Mouse (Mus musculus) left cerebral cortex, postnatal 10 days (tissue): ENCODE measurements around the gene Nedd9. TPM values are rescaled to one million over a fixed set of nuclear protein-coding genes. Genes with fewer than 3 reads are reported as not detected.
"Not testable (repeated sequence)": the region's sequence is repeated elsewhere in the genome, so short reads cannot be mapped to it uniquely, and the experiment has no call there.

Experiments
- DNase-seq, 2 experiments: peaks; one replicate each; pipeline ENCODE4 v3.0.0; 2021 to 2022; ENCODE audit warnings: low spot score in 2 of 2, mixed read lengths in 1 of 2; ENCODE audit errors: extremely low spot score in 1 of 2
- intact Hi-C: fragments of 180-260 bp; cut with DNase I; formaldehyde crosslinking; loops from one replicate; pipeline ENCODE4 v1.15.1; 2025
- total RNA-seq, 2 experiments: library from RNA; stranded (reverse); gene quantifications; 2 replicates each; pipeline ENCODE4 v1.2.3; 2021

Gene Nedd9
- total RNA-seq, 2 experiments from 2014 or later: 9.4 to 14.5 TPM

- no peak for DNase-seq
- intact Hi-C loops: no loop called here
These were observed 190.8 kb downstream of the Nedd9 start for GRCm38 (mm10) chr13:41296396-41296795.

GRCm38 (mm10) chr13:41295886-41296285 lies 191.3 kb downstream of the Nedd9 start:
- DNase-seq: no peak
- intact Hi-C loops: no loop called here

DNA sequence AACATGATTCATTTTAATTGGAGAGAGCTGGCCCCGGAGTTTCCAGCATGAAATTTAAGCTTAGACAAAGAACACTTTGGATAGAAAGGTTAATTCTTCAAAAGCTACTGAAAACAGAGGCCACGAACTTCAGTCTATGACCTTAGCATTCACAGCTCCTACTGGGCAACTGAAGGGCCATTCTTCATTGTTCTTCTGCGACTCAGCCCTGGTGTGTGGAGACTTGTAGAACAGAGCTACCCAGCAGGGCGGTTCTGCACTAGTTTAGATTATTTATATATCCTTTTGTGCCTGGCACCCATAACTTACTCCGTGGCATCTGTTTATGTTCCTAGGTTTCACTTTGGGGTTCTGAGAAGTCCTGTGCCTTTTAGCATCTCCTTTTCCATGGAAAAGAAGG lies 193.6 kb downstream of the Nedd9 start:
- DNase-seq: no peak
- intact Hi-C loops: no loop called here

DNA sequence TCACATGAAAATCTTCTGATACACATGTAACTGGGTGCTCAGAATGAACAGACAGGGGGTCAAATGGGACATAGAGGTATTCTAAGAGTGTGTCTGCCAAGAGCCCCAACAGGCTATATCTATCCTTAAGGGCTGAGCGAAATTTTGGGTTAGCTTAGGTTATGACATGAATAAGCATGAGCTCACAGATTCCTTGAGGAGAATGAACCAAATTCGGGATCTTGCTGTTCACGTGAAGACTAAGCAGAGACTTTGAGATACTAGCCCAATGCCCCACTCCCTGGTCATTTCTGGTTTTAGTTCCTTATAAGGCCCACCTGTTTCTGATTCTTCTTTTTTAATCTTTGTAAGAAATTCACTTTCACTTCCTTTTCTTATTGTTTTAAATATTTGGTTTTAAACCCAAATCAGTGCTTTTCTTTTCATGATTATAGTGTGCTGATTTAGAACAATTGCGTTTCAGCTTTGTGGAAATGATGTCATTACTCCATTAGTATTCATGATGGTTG lies 195.6 kb downstream of the Nedd9 start:
- intact Hi-C loops: no loop called here

GRCm38 (mm10) chr13:41286285-41286684 lies 200.9 kb downstream of the Nedd9 start:
- intact Hi-C loops: no loop called here
- DNase-seq: no peak

More for the DNA sequence above, 195.6 kb downstream of the Nedd9 start:
- no peak for DNase-seq

- intact Hi-C loops: no loop called here
- DNase-seq: no peak
These were observed 201.7 kb downstream of the Nedd9 start for GRCm38 (mm10) chr13:41285448-41285847.

DNA sequence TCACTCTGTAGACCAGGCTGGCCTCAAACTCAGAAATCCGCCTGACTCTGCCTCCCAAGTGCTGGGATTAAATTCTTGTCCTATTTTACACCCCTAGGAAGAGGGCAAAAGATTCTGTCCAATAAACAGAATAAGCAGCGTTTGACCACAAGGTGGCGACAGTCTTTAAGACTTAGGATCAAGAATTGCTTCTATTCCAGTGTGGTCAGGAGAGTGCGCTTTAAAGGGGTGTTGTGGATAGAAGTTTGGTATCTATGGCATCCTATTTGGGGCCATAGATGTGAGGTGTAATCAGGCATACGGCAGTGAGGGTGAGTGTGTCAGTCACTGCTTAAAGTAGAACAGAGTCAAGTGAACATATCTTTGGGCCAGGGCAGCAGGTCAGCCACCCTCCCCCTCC lies 203.9 kb downstream of the Nedd9 start:
- DNase-seq: peak; percentile 57 to 69
- intact Hi-C loops: loop anchor here (1.0 kb wide), 1 partner anchor 289 kb away; no protein-coding TSS in a partner anchor

DNA sequence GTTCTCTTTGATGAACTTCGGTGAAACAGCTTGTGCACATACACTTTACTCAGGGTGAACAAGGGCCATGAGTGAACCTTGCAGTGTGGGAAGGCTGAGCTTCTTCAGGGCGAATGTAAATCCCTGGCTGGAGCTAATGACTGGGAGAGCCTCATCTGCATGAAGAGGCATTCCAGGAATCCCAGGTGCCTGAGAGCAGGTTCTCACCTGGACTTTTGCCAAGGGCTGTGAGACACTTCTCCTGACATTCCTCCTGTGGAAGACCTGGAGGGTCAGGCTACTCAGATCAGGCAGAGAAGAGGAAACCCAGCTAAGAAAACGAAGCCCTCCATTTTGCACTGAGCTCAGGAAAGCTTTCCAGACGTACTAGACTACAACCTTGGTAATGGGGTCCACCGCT lies 206.5 kb downstream of the Nedd9 start:
- DNase-seq: no peak
- intact Hi-C loops: no loop called here

GRCm38 (mm10) chr13:41273927-41274650 lies 213.1 kb downstream of the Nedd9 start, which contains the start of gene Gm17364:
Gene Gm17364 (minus strand): TSS chr13:41273977.
- intact Hi-C loops: no loop called here

DNA sequence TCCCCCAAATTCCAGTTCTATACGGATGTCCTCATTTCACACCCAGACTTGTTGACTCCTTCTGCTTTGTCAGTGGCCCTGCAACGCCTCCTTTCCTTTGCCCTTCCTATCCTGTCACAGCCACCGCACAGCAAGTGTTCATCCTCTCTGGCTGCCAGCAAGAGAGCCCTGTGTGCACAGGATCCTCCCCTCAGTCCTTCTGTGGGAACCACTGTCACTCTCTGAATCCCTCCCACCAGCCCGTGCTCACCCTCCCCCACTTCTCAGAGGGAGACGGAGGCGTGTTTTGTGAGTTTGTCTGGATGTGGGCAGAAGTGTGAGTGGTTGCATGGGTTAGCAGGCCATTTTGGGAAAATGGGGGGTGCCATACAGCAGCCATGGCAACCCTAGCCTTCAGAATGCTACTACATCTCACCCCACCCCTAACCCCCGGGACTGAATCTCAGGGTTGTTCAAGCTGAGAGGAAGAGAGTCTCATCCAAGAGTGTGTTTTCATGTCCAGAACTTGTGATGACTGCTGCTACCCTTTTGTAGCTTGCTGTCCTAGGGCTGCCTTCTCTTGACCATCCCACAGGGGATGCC lies 219.2 kb downstream of the Nedd9 start:
- intact Hi-C loops: no loop called here
- peak in 1 of 2 experiments; percentile 74 for DNase-seq

More at GRCm38 (mm10) chr13:41273927-41274650, 213.1 kb downstream of the Nedd9 start, which contains the start of gene Gm17364:
- no peak for DNase-seq

- DNase-seq: no peak
- intact Hi-C loops: no loop called here
These were observed 223.7 kb downstream of the Nedd9 start for GRCm38 (mm10) chr13:41263304-41264006.

DNA sequence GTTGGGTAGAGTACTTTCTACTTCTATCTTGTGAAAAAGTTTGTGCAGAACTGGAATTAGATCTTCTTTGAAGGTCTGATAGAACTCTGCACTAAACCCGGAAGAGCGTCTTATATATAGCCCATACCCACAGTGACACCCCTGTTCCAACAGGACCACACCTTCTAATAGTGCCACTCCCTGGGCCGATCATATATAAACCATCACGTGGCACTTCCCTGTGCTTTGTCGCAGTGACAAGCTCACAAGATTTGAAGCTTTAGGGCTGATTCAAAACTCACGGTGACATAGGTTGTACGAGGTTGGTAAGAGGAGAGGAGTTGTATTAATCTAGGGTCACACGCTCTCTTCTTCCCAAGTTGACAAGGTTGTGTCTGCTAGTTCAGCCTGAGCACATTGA lies 225.5 kb downstream of the Nedd9 start:
- intact Hi-C loops, DNase-seq: not testable (repeated sequence)

Other genes with a start within 250 kb of the Nedd9 start
- gene Smim13, start 237.5 kb downstream of the Nedd9 start, total RNA-seq: 100 to 1,000 TPM; 157 to 163 TPM
- gene Gm17364, start 213.4 kb downstream of the Nedd9 start, total RNA-seq: not detected
- gene Tmem170b, start 118.5 kb upstream of the Nedd9 start, total RNA-seq: 10 to 100 TPM; 83.5 to 85.9 TPM